ENCODE assay signal across 28 mouse cellular contexts in the genomic region with DNA sequence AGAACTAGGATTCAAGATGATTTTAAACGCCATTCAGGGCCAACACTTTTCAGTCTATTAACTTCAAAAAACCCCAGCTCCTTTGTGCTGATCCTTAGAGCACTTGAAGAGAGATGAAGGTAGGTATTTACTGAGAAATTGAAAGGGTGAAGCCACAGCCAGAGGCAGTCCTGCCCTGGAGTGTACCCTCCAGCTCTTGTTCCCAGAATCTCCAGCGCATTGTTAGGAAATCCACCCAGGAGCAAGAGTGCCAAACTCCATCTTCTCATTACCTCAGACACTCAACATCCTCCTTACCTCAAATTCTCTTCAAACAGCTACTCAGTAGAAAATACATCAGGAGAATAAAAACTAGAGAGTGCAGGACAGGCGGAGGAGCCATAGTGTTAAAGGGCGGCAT. TPM values are rescaled to one million over a fixed set of nuclear protein-coding genes. Genes with fewer than 3 reads are reported as not detected.
DNase-seq lines count a peak whose midpoint lies in the region; ATAC-seq and TF ChIP-seq lines count a peak whose summit lies in the region.
"Had no signal": no experiment of that assay in that cellular context is flagged by ENCODE, and none has a peak within 500 bp of the region (broad histone marks: within the 10 kb centered on the region; RNA-seq: fewer than 3 reads in every experiment).

No protein-coding gene starts in this region.

- H3K36me3 ChIP-seq in lung, embryonic 15.5 days, result no peaks in the 10 kb centered on the region
- H3K36me3 ChIP-seq in lung, postnatal 0 days (ENCODE audit: insufficient read depth, low read length), result no peaks in the 10 kb centered on the region
- H3K36me3 ChIP-seq in midbrain, embryonic 11.5 days (ENCODE audit: control insufficient read depth, insufficient read depth, low read length), result no peaks in the 10 kb centered on the region
- no peaks in the 10 kb centered on the region for H3K36me3 ChIP-seq in midbrain, embryonic 15.5 days (replicated peaks)
- H3K36me3 ChIP-seq: embryonic facial prominence, embryonic 13.5 days; embryonic facial prominence, embryonic 15.5 days; forebrain, embryonic 10.5 days; forebrain, embryonic 12.5 days; G1E had no signal

- WGBS in lung, embryonic 15.5 days, result 71% methylated on average over 4 of the region's 4 CpGs
- WGBS in lung, postnatal 0 days, result 45% methylated on average over 4 of the region's 4 CpGs
- 83% methylated on average over 4 of the region's 4 CpGs for WGBS in midbrain, embryonic 11.5 days
- 77% methylated on average over 4 of the region's 4 CpGs for WGBS in midbrain, embryonic 15.5 days

- DNase-seq in layer of hippocampus, adult 2 months (ENCODE audit: low spot score in 2 of 2), result no peak
- DNase-seq in layer of hippocampus, postnatal 25 days (ENCODE audit: extremely low spot score in 1 of 2, low spot score in 1 of 2), result no peak
- no peak for DNase-seq in lung, postnatal 10 days
- DNase-seq in lung, postnatal 0 days (ENCODE audit: low spot score), result peak; percentile 62
- no peak for DNase-seq in lung, postnatal 14 days
- DNase-seq in midbrain, embryonic 11.5 days (ENCODE audit: low spot score, missing footprints), result peak; percentile 23
- DNase-seq: adrenal gland, adult 8-10 months; adrenal gland, postnatal 14 days; adrenal gland, postnatal 36 days; B cell, adult 2 months; cerebellum, adult 11 months; cerebellum, adult 18-20 months; cerebellum, adult 8-10 months; cerebellum, adult 9-11 months; cerebellum, postnatal 14 days; cerebellum, postnatal 36 days; embryo, embryonic 11 days had no signal

- no peak overlapping the region for H3K4me2 ChIP-seq in lung, embryonic 15.5 days
- H3K4me2 ChIP-seq in lung, postnatal 0 days (replicated peaks; ENCODE audit: low read depth, low read length), result no peak overlapping the region
- no peak overlapping the region for H3K4me2 ChIP-seq in midbrain, embryonic 11.5 days
- H3K4me2 ChIP-seq in midbrain, embryonic 15.5 days, result no peak overlapping the region
- H3K4me2 ChIP-seq: embryonic facial prominence, embryonic 13.5 days; embryonic facial prominence, embryonic 15.5 days; forebrain, embryonic 12.5 days had no signal

- H3K9me3 ChIP-seq in lung, embryonic 15.5 days, result no peaks in the 10 kb centered on the region
- H3K9me3 ChIP-seq in lung, postnatal 0 days (ENCODE audit: low read length), result no peaks in the 10 kb centered on the region
- no peaks in the 10 kb centered on the region for H3K9me3 ChIP-seq in midbrain, embryonic 11.5 days (ENCODE audit: control insufficient read depth, low read length)
- H3K9me3 ChIP-seq in midbrain, embryonic 15.5 days, result no peaks in the 10 kb centered on the region
- H3K9me3 ChIP-seq: embryonic facial prominence, embryonic 13.5 days; embryonic facial prominence, embryonic 15.5 days had no signal

- TF ChIP-seq EP300 in lung, postnatal 0 days (IDR thresholded peaks at IDR 0.05), result no peak

- H3K4me3 ChIP-seq in layer of hippocampus, adult 2 months, result no peak overlapping the region
- no peak overlapping the region for H3K4me3 ChIP-seq in lung, embryonic 15.5 days
- no peak overlapping the region for H3K4me3 ChIP-seq in lung, postnatal 0 days (ENCODE audit: low read depth, low read length)
- no peak overlapping the region for H3K4me3 ChIP-seq in midbrain, embryonic 11.5 days (ENCODE audit: low read depth, low read length)
- no peak overlapping the region for H3K4me3 ChIP-seq in midbrain, embryonic 15.5 days
- H3K4me3 ChIP-seq: embryonic facial prominence, embryonic 13.5 days; embryonic facial prominence, embryonic 15.5 days; erythroblast, embryonic 14.5 days; forebrain, embryonic 10.5 days; forebrain, embryonic 12.5 days had no signal

- TF ChIP-seq CTCF in layer of hippocampus, adult 2 months (conservative IDR thresholded peaks at IDR 0.05), result no peak
- no peak for TF ChIP-seq CTCF in lung, postnatal 0 days (IDR thresholded peaks at IDR 0.05)

- H3K9ac ChIP-seq in lung, embryonic 15.5 days, result no peak overlapping the region
- no peak overlapping the region for H3K9ac ChIP-seq in lung, postnatal 0 days (replicated peaks; ENCODE audit: low read depth)
- no peak overlapping the region for H3K9ac ChIP-seq in midbrain, embryonic 11.5 days (ENCODE audit: low read length)
- no peak overlapping the region for H3K9ac ChIP-seq in midbrain, embryonic 15.5 days
- H3K9ac ChIP-seq: embryonic facial prominence, embryonic 13.5 days; embryonic facial prominence, embryonic 15.5 days; forebrain, embryonic 12.5 days had no signal

- H3K27ac ChIP-seq in layer of hippocampus, adult 2 months, result peak overlapping the region; percentile 47
- H3K27ac ChIP-seq in lung, embryonic 15.5 days, result peak overlapping the region; percentile 70; the same call in 1 of the 2 replicates
- H3K27ac ChIP-seq in lung, postnatal 0 days (ENCODE audit: low read length), result no peak overlapping the region
- H3K27ac ChIP-seq in midbrain, embryonic 11.5 days (ENCODE audit: low read depth, low read length), result no peak overlapping the region
- no peak overlapping the region for H3K27ac ChIP-seq in midbrain, embryonic 15.5 days
- H3K27ac ChIP-seq: embryonic facial prominence, embryonic 13.5 days; embryonic facial prominence, embryonic 15.5 days; forebrain, embryonic 12.5 days had no signal

- H3K27me3 ChIP-seq in lung, embryonic 15.5 days, result no peaks in the 10 kb centered on the region
- no peaks in the 10 kb centered on the region for H3K27me3 ChIP-seq in lung, postnatal 0 days (replicated peaks; ENCODE audit: insufficient read depth, low read length)
- H3K27me3 ChIP-seq in midbrain, embryonic 11.5 days (ENCODE audit: control insufficient read depth, insufficient read depth, low read length), result no peaks in the 10 kb centered on the region
- H3K27me3 ChIP-seq in midbrain, embryonic 15.5 days (replicated peaks), result no peaks in the 10 kb centered on the region
- H3K27me3 ChIP-seq: CH12.LX; embryonic facial prominence, embryonic 13.5 days; embryonic facial prominence, embryonic 15.5 days; Patski had no signal

- no peak for ATAC-seq in lung, embryonic 15.5 days (ENCODE audit: borderline replicate concordance, extremely low read depth, low FRiP score, low TSS enrichment)
- ATAC-seq in lung, postnatal 0 days, result peak; percentile 60
- no peak for ATAC-seq in midbrain, embryonic 11.5 days (ENCODE audit: low FRiP score)
- no peak for ATAC-seq in midbrain, embryonic 15.5 days (replicated peaks)
- ATAC-seq: forebrain, embryonic 14.5 days; Patski had no signal

- peaks cover 11% of the 10 kb centered on the region for H3K4me1 ChIP-seq in lung, embryonic 15.5 days
- H3K4me1 ChIP-seq in lung, postnatal 0 days (ENCODE audit: insufficient read depth, low read depth, low read length), result no peaks in the 10 kb centered on the region
- H3K4me1 ChIP-seq in midbrain, embryonic 11.5 days (ENCODE audit: control insufficient read depth, insufficient read depth, low read length), result peaks cover 7% of the 10 kb centered on the region
- no peaks in the 10 kb centered on the region for H3K4me1 ChIP-seq in midbrain, embryonic 15.5 days
- H3K4me1 ChIP-seq: embryonic facial prominence, embryonic 13.5 days had no signal

RNA-seq across cellular contexts. Expression of a gene that starts 35.1 kb away (rescaled TPM):
- total RNA-seq in layer of hippocampus, adult 2 months (2021), result 10 to 100 TPM; 35.2 to 39.5 TPM
- 10 to 100 TPM; 32.4 to 34.3 TPM for total RNA-seq in layer of hippocampus, postnatal 25 days (2021)
- polyA plus RNA-seq in lung, embryonic 15.5 days (2015; fragmentation: Nextera tagmentation; extraction: Ambion mirVana), result 72.3 and 73.8 TPM in 2 replicates
- 59.2 and 60.3 TPM in 2 replicates for polyA plus RNA-seq in lung, postnatal 0 days (2015; fragmentation: Nextera tagmentation; extraction: Ambion mirVana)
- polyA plus RNA-seq in midbrain, embryonic 11.5 days (2014; fragmentation: Nextera tagmentation; extraction: Ambion mirVana), result 0.66 and 0.86 TPM in 2 replicates
- 1.8 TPM in 2 replicates for polyA plus RNA-seq in midbrain, embryonic 15.5 days (2015; fragmentation: Nextera tagmentation; extraction: Ambion mirVana)
- total RNA-seq: CH12.LX had no signal
- polyA plus RNA-seq: erythroblast, embryonic 14.5 days; G1E; Patski had no signal

Comparison
In these comparisons a context has a peak if more than half of its experiments do, and no peak if none do; other contexts are left out.
1. DNase-seq: peak in lung, postnatal 0 days (single experiment) and midbrain, embryonic 11.5 days (single experiment); none in layer of hippocampus, adult 2 months (0 of 2), layer of hippocampus, postnatal 25 days (0 of 2), lung, postnatal 10 days (single experiment) and lung, postnatal 14 days (single experiment).
2. H3K27ac ChIP-seq: peak in layer of hippocampus, adult 2 months (single experiment) and lung, embryonic 15.5 days (single experiment); none in lung, postnatal 0 days (single experiment), midbrain, embryonic 11.5 days (single experiment) and midbrain, embryonic 15.5 days (single experiment).
3. RNA of a gene that starts 35.1 kb away (polyA plus RNA-seq): 72.3 to 73.8 TPM in lung, embryonic 15.5 days and 59.2 to 60.3 TPM in lung, postnatal 0 days; 1.8 TPM in midbrain, embryonic 15.5 days and 0.66 to 0.86 TPM in midbrain, embryonic 11.5 days; every median in the first group is over 10 times any median in the second.